Mouse (Mus musculus): ENCODE measurements around the gene Stac3.

The Stac3 gene

GRCm38 (mm10) chr10:127522088-127522581 lies 20.6 kb downstream of the Stac3 start, which contains the start of gene Shmt2:
Gene Shmt2 (minus strand): TSS chr10:127522444.
- no peak for DNase-seq (ENCODE audit: low read depth in 1 of 2, low spot score in 2 of 2)

GRCm38 (mm10) chr10:127524646-127525255 lies 23.3 kb downstream of the Stac3 start:
- no peak for DNase-seq (ENCODE audit: low read depth in 1 of 2, low spot score in 2 of 2)

GRCm38 (mm10) chr10:127526048-127526447 lies 24.6 kb downstream of the Stac3 start:
- no peak for DNase-seq (ENCODE audit: low read depth in 1 of 2, low spot score in 2 of 2)

GRCm38 (mm10) chr10:127526681-127527080 lies 25.2 kb downstream of the Stac3 start:
- DNase-seq (ENCODE audit: low read depth in 1 of 2, low spot score in 2 of 2), result peak; percentile 28 to 44

- DNase-seq (ENCODE audit: low read depth in 1 of 2, low spot score in 2 of 2), result no peak
Measured at GRCm38 (mm10) chr10:127527481-127527880, 26.0 kb downstream of the Stac3 start.

- DNase-seq (ENCODE audit: low read depth in 1 of 2, low spot score in 2 of 2), result no peak
Measured at GRCm38 (mm10) chr10:127530945-127531344, 29.5 kb downstream of the Stac3 start.

GRCm38 (mm10) chr10:127531548-127531947 lies 30.1 kb downstream of the Stac3 start:
- no peak for DNase-seq (ENCODE audit: low read depth in 1 of 2, low spot score in 2 of 2)

- DNase-seq (ENCODE audit: low read depth in 1 of 2, low spot score in 2 of 2), result no peak
Measured at GRCm38 (mm10) chr10:127534036-127534928, 32.8 kb downstream of the Stac3 start, which contains the start of gene Nxph4. Gene Nxph4 (minus strand): TSS chr10:127534559.

- DNase-seq (ENCODE audit: low read depth in 1 of 2, low spot score in 2 of 2), result no peak
Measured at GRCm38 (mm10) chr10:127534929-127535384, 33.5 kb downstream of the Stac3 start.

GRCm38 (mm10) chr10:127536586-127537314 lies 35.3 kb downstream of the Stac3 start:
- DNase-seq (ENCODE audit: low read depth in 1 of 2, low spot score in 2 of 2), result no peak

- DNase-seq (ENCODE audit: low read depth in 1 of 2, low spot score in 2 of 2), result peak; percentile 21 to 58
Measured at GRCm38 (mm10) chr10:127537854-127538583, 36.5 kb downstream of the Stac3 start.

GRCm38 (mm10) chr10:127541510-127541909 lies 40.0 kb downstream of the Stac3 start:
- no peak for DNase-seq (ENCODE audit: low read depth in 1 of 2, low spot score in 2 of 2)

- no peak for DNase-seq (ENCODE audit: low read depth in 1 of 2, low spot score in 2 of 2)
Measured at GRCm38 (mm10) chr10:127542084-127542483, 40.6 kb downstream of the Stac3 start.

GRCm38 (mm10) chr10:127542720-127543119 lies 41.2 kb downstream of the Stac3 start:
- no peak for DNase-seq (ENCODE audit: low read depth in 1 of 2, low spot score in 2 of 2)

GRCm38 (mm10) chr10:127543916-127544315 lies 42.4 kb downstream of the Stac3 start:
- DNase-seq (ENCODE audit: low read depth in 1 of 2, low spot score in 2 of 2), result no peak

- no peak for DNase-seq (ENCODE audit: low read depth in 1 of 2, low spot score in 2 of 2)
Measured at GRCm38 (mm10) chr10:127544375-127544774, 42.9 kb downstream of the Stac3 start.

- DNase-seq (ENCODE audit: low read depth in 1 of 2, low spot score in 2 of 2), result no peak
Measured at GRCm38 (mm10) chr10:127546505-127546904, 45.0 kb downstream of the Stac3 start.

- no peak for DNase-seq (ENCODE audit: low read depth in 1 of 2, low spot score in 2 of 2)
Measured at GRCm38 (mm10) chr10:127548236-127548635, 46.8 kb downstream of the Stac3 start.

GRCm38 (mm10) chr10:127549892-127550291 lies 48.4 kb downstream of the Stac3 start:
- no peak for DNase-seq (ENCODE audit: low read depth in 1 of 2, low spot score in 2 of 2)

GRCm38 (mm10) chr10:127555703-127556102 lies 54.2 kb downstream of the Stac3 start:
- DNase-seq (ENCODE audit: low read depth in 1 of 2, low spot score in 2 of 2), result no peak

GRCm38 (mm10) chr10:127557397-127557796 lies 55.9 kb downstream of the Stac3 start:
- DNase-seq (ENCODE audit: low read depth in 1 of 2, low spot score in 2 of 2), result no peak
